7 mouse cellular contexts compared by ENCODE assay signal in the genomic region with DNA sequence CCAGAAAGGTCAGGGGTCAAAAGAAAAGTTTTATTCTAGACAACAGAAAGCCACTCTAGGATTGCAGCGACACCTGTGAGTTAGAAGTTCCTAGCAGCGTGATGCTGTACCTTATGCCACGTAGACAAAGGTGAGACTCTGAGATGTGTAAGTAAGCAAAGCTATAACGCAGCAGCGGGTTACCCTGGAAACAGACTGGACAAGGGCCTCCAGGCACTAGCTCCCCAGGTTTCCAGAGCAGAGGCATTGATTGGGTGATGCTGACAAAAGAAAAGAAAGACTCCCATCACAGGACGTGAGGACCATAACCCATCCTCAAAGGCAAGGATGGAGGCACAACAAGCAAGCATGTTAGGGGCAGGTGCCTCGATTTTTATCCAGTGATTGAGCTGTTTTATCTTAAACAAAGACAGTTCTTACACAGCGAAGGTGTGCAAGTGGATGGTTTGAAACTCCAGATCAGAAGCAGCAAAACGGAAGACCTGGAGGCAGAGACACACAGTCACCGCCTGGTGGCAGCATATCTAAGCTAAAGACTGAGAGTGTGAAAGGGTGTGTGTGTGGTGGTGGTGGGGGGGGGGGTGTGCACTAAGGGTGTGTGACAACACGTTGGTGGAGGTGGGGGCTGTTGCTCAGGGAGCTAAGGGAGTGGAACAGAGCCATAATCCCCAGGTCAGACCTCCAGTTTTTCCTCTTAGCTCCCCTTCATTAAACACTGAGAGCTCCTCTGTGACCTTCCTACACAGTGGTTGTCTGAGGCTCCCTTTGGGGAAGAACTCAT. TPM values are rescaled to one million over a fixed set of nuclear protein-coding genes. Genes with fewer than 3 reads are reported as not detected.
DNase-seq lines count a peak whose midpoint lies in the region; ATAC-seq and TF ChIP-seq lines count a peak whose summit lies in the region.

No protein-coding gene starts in this region.

- WGBS in forebrain, embryonic 12.5 days: 28% methylated on average over 11 of the region's 11 CpGs

- peak; percentile 53; the same call in 1 of the 2 replicates for ATAC-seq in forebrain, embryonic 12.5 days (ENCODE audit: low FRiP score)

- H3K9ac ChIP-seq in forebrain, embryonic 12.5 days: no peak overlapping the region

- peak; percentile 39 for DNase-seq in urinary bladder, postnatal 14 days (ENCODE audit: low spot score)
- DNase-seq in urinary bladder, postnatal 4 days (ENCODE audit: low spot score in 2 of 2): no peak
- peak; percentile 80 for DNase-seq in brain, embryonic 14.5 days (ENCODE audit: low read depth)
- DNase-seq in kidney, postnatal 10 days: peak; percentile 65
- peak; percentile 62 for DNase-seq in lung, postnatal 14 days
- DNase-seq in retina, postnatal 1 day: peak; percentile 79

- no peaks in the 10 kb centered on the region for H3K9me3 ChIP-seq in forebrain, embryonic 12.5 days

- TF ChIP-seq CTCF in brain, embryonic 14.5 days (IDR thresholded peaks at IDR 0.05; ENCODE audit: borderline replicate concordance, extremely low read depth, insufficient read depth, insufficient read length): peak; percentile 80

- no peak overlapping the region for H3K27ac ChIP-seq in forebrain, embryonic 12.5 days

- no peaks in the 10 kb centered on the region for H3K36me3 ChIP-seq in forebrain, embryonic 12.5 days (replicated peaks)

- no peak overlapping the region for H3K4me3 ChIP-seq in forebrain, embryonic 12.5 days (replicated peaks)

- TF ChIP-seq POLR2A in brain, embryonic 14.5 days (IDR thresholded peaks at IDR 0.05; ENCODE audit: borderline replicate concordance, extremely low read depth, insufficient read depth, insufficient read length, poor library complexity, severe bottlenecking): no peak

- peaks cover 4% of the 10 kb centered on the region; the same call in 1 of the 2 replicates for H3K27me3 ChIP-seq in forebrain, embryonic 12.5 days

- H3K4me1 ChIP-seq in forebrain, embryonic 12.5 days: peaks cover 8% of the 10 kb centered on the region

- no peak overlapping the region for H3K4me2 ChIP-seq in forebrain, embryonic 12.5 days

RNA-seq across cellular contexts. Expression of a gene that starts 53.7 kb away (rescaled TPM):
- polyA plus RNA-seq in brain, embryonic 14.5 days (2012; rRNA removed): 95.4 and 105 TPM in 2 replicates
- polyA plus RNA-seq in forebrain, embryonic 12.5 days (2016; fragmentation: Nextera tagmentation; extraction: Ambion mirVana): 107 and 119 TPM in 2 replicates

Comparison
In these comparisons a context has a peak if more than half of its experiments do, and no peak if none do; other contexts are left out.
1. DNase-seq: peak in urinary bladder, postnatal 14 days (single experiment), brain, embryonic 14.5 days (single experiment), kidney, postnatal 10 days (single experiment), lung, postnatal 14 days (single experiment) and retina, postnatal 1 day (single experiment); none in urinary bladder, postnatal 4 days (0 of 2).